Mouse (Mus musculus) stomach, postnatal 0 days (tissue): ENCODE measurements around the gene Madd. TPM values are rescaled to one million over a fixed set of nuclear protein-coding genes. Genes with fewer than 3 reads are reported as not detected.

Experiments used
- ATAC-seq: fragments of 200-750 bp; cut with Nextera tagmentation; 2 replicates; pipeline ENCODE4 v1.8.0; 2017; ENCODE audit not compliant: low FRiP score, low TSS enrichment
- DNase-seq: peaks from one replicate; pipeline ENCODE4 v3.0.0-alpha.2; 2016; ENCODE audit warnings: low spot score
- H3K27ac ChIP-seq: fragments of 300-500 bp; sonication (generic); replicated peaks from 2 replicates; pipeline ENCODE4 v1.5.1; 2014; ENCODE audit warnings: mild to moderate bottlenecking, control low read depth
- H3K27me3 ChIP-seq: fragments of 300-500 bp; sonication (generic); 2 replicates; pipeline ENCODE4 v1.6.1; 2014; ENCODE audit warnings: low read length; ENCODE audit not compliant: control insufficient read depth, insufficient read depth
- H3K36me3 ChIP-seq: fragments of 300-500 bp; sonication (generic); 2 replicates; pipeline ENCODE4 v1.6.1; 2014; ENCODE audit warnings: low read length, mixed read lengths; ENCODE audit not compliant: control insufficient read depth, insufficient read depth
- H3K4me1 ChIP-seq: fragments of 300-500 bp; sonication (generic); replicated peaks from 2 replicates; pipeline ENCODE4 v1.6.1; 2014; ENCODE audit warnings: antibody characterized with exemption; ENCODE audit not compliant: control insufficient read depth, insufficient read depth
- H3K4me2 ChIP-seq: fragments of 300-500 bp; sonication (generic); replicated peaks from 2 replicates; pipeline ENCODE4 v1.6.1; 2014; ENCODE audit warnings: low read depth, mild to moderate bottlenecking, control low read depth, moderate library complexity
- H3K4me3 ChIP-seq: fragments of 300-500 bp; sonication (generic); 2 replicates; pipeline ENCODE4 v1.5.1; 2014; ENCODE audit warnings: low read depth, low read length, control low read depth
- H3K9ac ChIP-seq: fragments of 300-500 bp; sonication (generic); 2 replicates; pipeline ENCODE4 v1.6.1; 2014; ENCODE audit warnings: mild to moderate bottlenecking, low read length, control low read depth, mixed read lengths
- H3K9me3 ChIP-seq: fragments of 300-500 bp; sonication (generic); 2 replicates; pipeline ENCODE4 v1.6.1; 2016; ENCODE audit warnings: low read length; ENCODE audit not compliant: control insufficient read depth
- CTCF ChIP-seq: IDR thresholded peaks from 2 replicates; pipeline ENCODE4 v1.5.1; 2016; ENCODE audit warnings: antibody characterized with exemption, low read depth, mild to moderate bottlenecking, moderate library complexity
- EP300 ChIP-seq: optimal IDR thresholded peaks from 2 replicates; pipeline ENCODE3; 2016; ENCODE audit warnings: antibody characterized with exemption
- WGBS: fragments of 180-500 bp; shearing (Covaris S2); extraction: QIAGEN DNeasy Blood & Tissue Kit; methylation state at CpG from one replicate; pipeline ENCODE4 v1.1.7; 2014; 5-methylcytosine and 5-hydroxymethylcytosine counted together
- polyA plus RNA-seq: library from polyadenylated mRNA; unstranded; fragments of >200 nt; fragmentation: Nextera tagmentation; extraction: Ambion mirVana; gene quantifications from 2 replicates; pipeline ENCODE4 v1.2.1, GENCODE M21; 2015

The Madd gene
- polyA plus RNA-seq, 1 experiment from 2014 or later, result 8.7 TPM

DNA sequence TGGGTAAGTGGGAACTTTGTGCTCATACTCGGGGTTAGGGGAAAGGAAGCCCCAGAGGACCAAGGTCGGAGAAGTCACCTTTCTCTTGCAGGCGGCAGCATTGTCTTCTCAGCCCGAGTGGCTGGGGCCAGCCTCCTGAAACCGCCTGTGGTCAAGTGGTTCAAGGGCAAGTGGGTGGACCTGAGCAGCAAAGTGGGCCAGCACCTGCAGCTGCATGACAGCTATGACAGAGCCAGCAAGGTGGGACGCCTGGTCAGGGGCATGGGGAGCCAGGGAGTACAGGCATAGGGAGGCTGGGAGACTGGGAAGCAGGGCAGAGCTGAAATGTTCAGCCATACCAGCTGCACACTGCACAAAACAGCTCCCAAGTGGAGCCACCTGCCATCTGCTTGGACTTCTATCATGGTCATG is 63.4 kb downstream of the Madd start:
- no peak overlapping the region for H3K4me3 ChIP-seq
- H3K4me2 ChIP-seq, result no peak overlapping the region
- ATAC-seq (no peak), DNase-seq (no peak)
- WGBS, result 63% methylated on average over 6 of the region's 6 CpGs
- no peaks in the 10 kb centered on the region for H3K27me3 ChIP-seq
- H3K9ac ChIP-seq, result no peak overlapping the region
- TF ChIP-seq EP300 (no peak), CTCF (no peak)
- H3K27ac ChIP-seq, result no peak overlapping the region
- H3K9me3 ChIP-seq, result no peaks in the 10 kb centered on the region
- H3K4me1 ChIP-seq, result no peaks in the 10 kb centered on the region
- no peaks in the 10 kb centered on the region for H3K36me3 ChIP-seq

DNA sequence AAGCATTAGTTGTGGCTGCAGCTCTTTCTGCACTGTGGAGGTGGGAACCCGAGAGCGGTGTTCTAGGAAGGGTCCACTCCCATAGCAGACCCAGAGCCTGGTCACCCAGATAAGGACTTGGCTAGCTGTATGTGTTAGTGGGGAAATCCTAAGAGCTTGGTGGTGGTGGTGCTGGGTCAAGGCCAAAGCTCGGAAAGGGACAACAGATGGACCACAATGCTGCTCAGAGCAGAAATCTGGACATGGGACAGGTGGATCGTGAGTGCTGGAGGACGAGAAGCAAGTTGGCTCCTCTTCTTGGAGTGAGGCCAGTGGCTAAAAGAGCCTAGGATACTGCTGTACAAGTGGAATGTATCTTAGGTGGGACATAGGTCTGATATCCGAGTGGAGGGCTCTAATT is 64.1 kb downstream of the Madd start:
- Histone ChIP-seq H3K9ac (no peak overlapping the region), H3K27me3 (no peaks in the 10 kb centered on the region), H3K36me3 (no peaks in the 10 kb centered on the region), H3K27ac (no peak overlapping the region), H3K4me1 (no peaks in the 10 kb centered on the region), H3K4me2 (no peak overlapping the region), H3K9me3 (no peaks in the 10 kb centered on the region), H3K4me3 (no peak overlapping the region)
- WGBS, result 80% methylated on average over 6 of the region's 6 CpGs
- TF ChIP-seq EP300 (no peak), CTCF (no peak)
- DNase-seq (no peak), ATAC-seq (no peak)

DNA sequence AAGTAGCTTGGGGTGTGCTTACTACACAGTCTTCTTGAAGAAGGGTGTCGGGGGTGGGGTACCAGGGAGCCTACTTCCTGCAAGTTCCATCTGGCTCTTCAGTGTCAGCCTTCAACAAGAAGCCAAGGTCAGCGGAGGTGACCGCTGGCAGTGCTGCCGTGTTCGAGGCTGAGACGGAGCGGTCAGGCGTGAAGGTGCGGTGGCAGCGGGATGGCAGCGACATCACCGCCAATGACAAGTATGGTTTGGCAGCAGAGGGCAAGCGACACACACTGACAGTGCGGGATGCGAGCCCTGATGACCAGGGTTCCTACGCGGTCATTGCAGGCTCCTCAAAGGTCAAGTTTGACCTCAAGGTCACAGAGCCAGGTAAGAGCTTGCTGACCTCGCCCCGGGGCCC is 64.6 kb downstream of the Madd start:
- no peak overlapping the region for H3K4me3 ChIP-seq
- no peaks in the 10 kb centered on the region for H3K4me1 ChIP-seq
- H3K9ac ChIP-seq, result no peak overlapping the region
- H3K4me2 ChIP-seq, result no peak overlapping the region
- DNase-seq (no peak), ATAC-seq (no peak)
- no peak for TF ChIP-seq CTCF
- no peak for TF ChIP-seq EP300
- H3K27me3 ChIP-seq, result no peaks in the 10 kb centered on the region
- no peaks in the 10 kb centered on the region for H3K9me3 ChIP-seq
- WGBS, result 93% methylated on average over 19 of the region's 19 CpGs
- no peaks in the 10 kb centered on the region for H3K36me3 ChIP-seq
- no peak overlapping the region for H3K27ac ChIP-seq

DNA sequence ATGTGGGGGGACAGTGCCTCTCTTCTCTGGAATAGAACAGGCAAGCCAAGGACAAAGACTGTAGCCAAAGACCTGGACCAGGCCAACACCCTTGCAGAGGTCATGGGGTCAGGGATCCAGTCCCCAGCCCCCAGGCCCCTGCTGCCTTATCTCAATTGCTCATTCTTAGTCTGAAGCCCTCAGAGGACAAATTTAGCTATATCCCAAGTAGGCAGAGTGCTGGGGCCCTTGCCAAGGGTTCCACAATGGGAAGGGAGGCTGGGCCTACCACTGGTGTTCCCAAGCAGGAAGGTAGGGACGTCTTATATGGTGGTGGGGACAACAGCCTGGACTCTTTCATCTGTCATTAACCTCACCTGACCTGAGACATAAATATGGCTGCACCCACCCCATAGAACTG is 65.0 kb downstream of the Madd start:
- Histone ChIP-seq H3K4me3 (no peak overlapping the region), H3K9ac (no peak overlapping the region), H3K27me3 (no peaks in the 10 kb centered on the region), H3K9me3 (no peaks in the 10 kb centered on the region), H3K4me2 (no peak overlapping the region), H3K4me1 (no peaks in the 10 kb centered on the region), H3K36me3 (no peaks in the 10 kb centered on the region), H3K27ac (no peak overlapping the region)
- TF ChIP-seq CTCF (no peak), EP300 (no peak)
- ATAC-seq (no peak), DNase-seq (no peak)
- WGBS, result 52% methylated on average over 1 of the region's 1 CpGs

DNA sequence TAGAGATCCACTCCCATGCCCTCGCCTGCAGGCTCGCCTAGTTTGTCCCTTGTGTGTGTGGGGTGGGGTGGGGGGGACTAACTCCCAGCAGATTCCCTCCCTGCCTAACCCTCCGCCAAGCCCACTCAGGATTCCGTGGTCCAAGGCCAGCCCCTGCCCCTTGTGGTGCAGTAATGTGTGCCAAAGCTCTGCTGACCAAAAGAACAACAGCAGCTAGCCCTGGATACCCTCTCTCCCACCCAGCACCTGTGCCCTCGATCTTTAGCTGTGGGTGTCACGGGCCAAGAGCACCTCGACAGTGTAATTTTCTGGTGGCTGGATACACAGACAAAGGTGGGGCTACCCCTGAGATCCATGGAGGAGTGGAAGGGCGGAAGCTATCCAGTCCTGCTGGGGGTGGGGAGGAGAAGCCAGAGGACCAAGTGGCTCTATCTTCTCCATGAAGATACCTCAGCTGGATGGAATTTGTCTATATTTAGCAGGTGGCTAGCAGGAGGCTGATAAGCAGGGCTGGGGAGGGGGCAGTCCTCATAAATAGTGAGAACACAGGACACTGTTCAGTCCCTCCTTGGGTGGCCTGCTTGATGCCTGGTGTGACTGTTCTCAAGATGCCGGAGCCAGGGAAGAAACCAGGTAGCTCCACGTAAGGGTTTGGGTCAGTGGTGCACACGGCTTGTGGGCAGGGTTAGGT is 65.9 kb downstream of the Madd start, which contains the start of gene Mybpc3:
TSS of gene Mybpc3 (plus strand) at position 560 of the 691 bp plus-strand sequence.
- Histone ChIP-seq H3K4me3 (no peak within 1 kb of the TSS), H3K9ac (no peak within 1 kb of the TSS), H3K36me3 (no peaks in the 10 kb centered on the region), H3K4me1 (no peaks in the 10 kb centered on the region), H3K27me3 (no peaks in the 10 kb centered on the region), H3K9me3 (no peaks in the 10 kb centered on the region), H3K4me2 (no peak within 1 kb of the TSS), H3K27ac (no peak within 1 kb of the TSS)
- DNase-seq (no peak), ATAC-seq (no peak)
- WGBS, result 74% methylated on average over 11 of the region's 11 CpGs
- no peak for TF ChIP-seq CTCF
- no peak for TF ChIP-seq EP300

DNA sequence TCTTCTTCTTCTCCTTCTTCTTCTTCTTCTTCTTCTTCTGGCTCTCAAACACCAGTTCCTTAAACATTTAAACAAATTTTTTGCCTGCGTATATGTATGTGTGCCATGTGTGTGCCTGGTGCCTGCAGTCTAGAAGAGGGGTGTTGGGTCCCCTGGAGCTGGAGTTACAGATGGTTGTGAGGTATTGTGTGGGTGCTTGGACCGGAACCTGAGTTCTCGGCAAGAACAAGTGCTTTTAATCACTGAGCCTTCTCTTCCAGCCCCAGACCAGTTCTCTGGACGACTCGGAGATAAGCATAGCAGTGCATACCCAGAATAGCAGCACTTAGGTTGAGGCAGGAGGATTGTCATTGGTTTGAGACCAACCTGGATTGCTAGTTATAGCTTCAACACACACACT is 66.8 kb downstream of the Madd start:
- no peaks in the 10 kb centered on the region for H3K9me3 ChIP-seq
- no peaks in the 10 kb centered on the region for H3K36me3 ChIP-seq
- H3K27me3 ChIP-seq, result no peaks in the 10 kb centered on the region
- H3K4me1 ChIP-seq, result no peaks in the 10 kb centered on the region
- H3K9ac ChIP-seq, result no peak overlapping the region
- DNase-seq, result no peak
- H3K4me2 ChIP-seq, result no peak overlapping the region
- no peak for ATAC-seq
- no peak overlapping the region for H3K4me3 ChIP-seq
- H3K27ac ChIP-seq, result no peak overlapping the region
- TF ChIP-seq EP300, result no peak
- no peak for TF ChIP-seq CTCF
- 77% methylated on average over 5 of the region's 5 CpGs for WGBS
